Mouse (Mus musculus): ENCODE results near the gene Rad51b. TPM values are rescaled to one million over a fixed set of nuclear protein-coding genes. Genes with fewer than 3 reads are reported as not detected.
A peak's percentile ranks its signal among the peaks of the same experiment; 100 is the strongest.
"Not testable (repeated sequence)": the region's sequence is repeated elsewhere in the genome, so short reads cannot be mapped to it uniquely, and the experiment has no call there.

Rad51b gene
- polyA plus RNA-seq, 1 experiment from 2014 or later: 7.7 TPM

- H3K9ac ChIP-seq: peak overlapping the region; percentile 57; the same call in 1 of the 2 replicates
- H3K9me3 ChIP-seq: no peaks in the 10 kb centered on the region
- H3K4me1 ChIP-seq: peaks cover 13% of the 10 kb centered on the region
- no peak overlapping the region for H3K27ac ChIP-seq
- H3K36me3 ChIP-seq: 0 out of 2 replicates have a peak, but pooled peaks cover 3% of the 10 kb centered on the region
- WGBS: 16% methylated on average over 15 of the region's 15 CpGs
- H3K4me3 ChIP-seq: peak overlapping the region; percentile 61
- no peak for ATAC-seq (ENCODE audit: insufficient number of reproducible peaks, insufficient read depth, low FRiP score, low TSS enrichment)
- no peaks in the 10 kb centered on the region for H3K27me3 ChIP-seq
- peak overlapping the region; percentile 78 for H3K4me2 ChIP-seq (replicated peaks)
Observed at GRCm38 (mm10) chr12:79297884-79298636, 978 bp downstream of the Rad51b start.

DNA sequence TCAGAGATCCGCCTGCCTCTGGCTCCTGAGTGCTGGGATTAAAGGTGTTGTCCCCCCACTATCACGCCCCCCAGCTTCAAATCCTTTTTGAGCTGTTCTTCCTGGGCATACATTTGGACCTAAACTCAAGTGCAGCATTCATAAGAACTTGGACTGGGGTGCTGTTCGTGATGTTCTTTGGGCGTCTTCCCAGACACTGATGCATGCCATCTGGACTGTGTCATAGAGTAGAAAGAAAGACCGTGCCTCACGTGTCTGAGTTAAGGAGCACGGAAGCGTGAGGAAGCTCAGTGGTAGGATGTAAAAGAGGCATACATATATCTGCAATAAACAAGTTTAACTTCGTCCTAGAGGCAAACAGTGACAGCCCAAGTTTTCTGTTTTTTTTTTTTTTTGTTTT lies 4.7 kb downstream of the Rad51b start:
- Histone ChIP-seq H3K27ac (no peak overlapping the region), H3K27me3 (no peaks in the 10 kb centered on the region), H3K9ac (no peak overlapping the region), H3K36me3 (0 out of 2 replicates have a peak, but pooled peaks cover 3% of the 10 kb centered on the region), H3K4me3 (no peak overlapping the region), H3K9me3 (no peaks in the 10 kb centered on the region), H3K4me2 (replicated peaks) (no peak overlapping the region), H3K4me1 (peaks cover 5% of the 10 kb centered on the region; the same call in 1 of the 2 replicates)
- no peak for ATAC-seq (ENCODE audit: insufficient number of reproducible peaks, insufficient read depth, low FRiP score, low TSS enrichment)
- WGBS: 82% methylated on average over 9 of the region's 9 CpGs

GRCm38 (mm10) chr12:79305131-79305530 lies 8.0 kb downstream of the Rad51b start:
- Histone ChIP-seq H3K36me3 (0 out of 2 replicates have a peak, but pooled peaks cover 3% of the 10 kb centered on the region), H3K4me2 (replicated peaks) (no peak overlapping the region), H3K9ac (no peak overlapping the region), H3K27me3 (no peaks in the 10 kb centered on the region), H3K4me3 (no peak overlapping the region), H3K9me3 (no peaks in the 10 kb centered on the region), H3K4me1 (no peaks in the 10 kb centered on the region), H3K27ac (no peak overlapping the region)
- WGBS: 51% methylated on average over 1 of the region's 1 CpGs
- no peak for ATAC-seq (ENCODE audit: insufficient number of reproducible peaks, insufficient read depth, low FRiP score, low TSS enrichment)

GRCm38 (mm10) chr12:79306013-79306412 lies 8.9 kb downstream of the Rad51b start:
- Histone ChIP-seq H3K9me3 (no peaks in the 10 kb centered on the region), H3K4me3 (no peak overlapping the region), H3K36me3 (0 out of 2 replicates have a peak, but pooled peaks cover 3% of the 10 kb centered on the region), H3K27ac (no peak overlapping the region), H3K27me3 (no peaks in the 10 kb centered on the region), H3K4me2 (replicated peaks) (no peak overlapping the region), H3K9ac (no peak overlapping the region), H3K4me1 (no peaks in the 10 kb centered on the region)
- WGBS: 65% methylated on average over 4 of the region's 4 CpGs
- no peak for ATAC-seq (ENCODE audit: insufficient number of reproducible peaks, insufficient read depth, low FRiP score, low TSS enrichment)

- Histone ChIP-seq H3K9ac (no peak overlapping the region), H3K4me1 (no peaks in the 10 kb centered on the region), H3K9me3 (no peaks in the 10 kb centered on the region), H3K36me3 (no peaks in the 10 kb centered on the region), H3K27me3 (no peaks in the 10 kb centered on the region), H3K4me2 (replicated peaks) (no peak overlapping the region), H3K4me3 (no peak overlapping the region), H3K27ac (no peak overlapping the region)
- ATAC-seq (ENCODE audit: insufficient number of reproducible peaks, insufficient read depth, low FRiP score, low TSS enrichment): no peak
- WGBS: 85% methylated on average over 4 of the region's 4 CpGs
Observed at GRCm38 (mm10) chr12:79313721-79314120, 16.6 kb downstream of the Rad51b start.

GRCm38 (mm10) chr12:79317339-79317738 lies 20.3 kb downstream of the Rad51b start:
- no peak for ATAC-seq (ENCODE audit: insufficient number of reproducible peaks, insufficient read depth, low FRiP score, low TSS enrichment)
- no peaks in the 10 kb centered on the region for H3K36me3 ChIP-seq
- no peak overlapping the region for H3K4me3 ChIP-seq
- H3K27ac ChIP-seq: no peak overlapping the region
- H3K27me3 ChIP-seq: no peaks in the 10 kb centered on the region
- no peaks in the 10 kb centered on the region for H3K4me1 ChIP-seq
- 84% methylated on average over 5 of the region's 5 CpGs for WGBS
- no peak overlapping the region for H3K9ac ChIP-seq
- no peaks in the 10 kb centered on the region for H3K9me3 ChIP-seq
- H3K4me2 ChIP-seq (replicated peaks): no peak overlapping the region

GRCm38 (mm10) chr12:79320895-79321294 lies 23.8 kb downstream of the Rad51b start:
- no peaks in the 10 kb centered on the region for H3K4me1 ChIP-seq
- 80% methylated on average over 5 of the region's 5 CpGs for WGBS
- H3K36me3 ChIP-seq: no peaks in the 10 kb centered on the region
- H3K9me3 ChIP-seq: no peaks in the 10 kb centered on the region
- no peak overlapping the region for H3K9ac ChIP-seq
- no peak overlapping the region for H3K27ac ChIP-seq
- no peak overlapping the region for H3K4me2 ChIP-seq (replicated peaks)
- no peaks in the 10 kb centered on the region for H3K27me3 ChIP-seq
- no peak for ATAC-seq (ENCODE audit: insufficient number of reproducible peaks, insufficient read depth, low FRiP score, low TSS enrichment)
- H3K4me3 ChIP-seq: no peak overlapping the region

- not testable (repeated sequence) for H3K36me3 ChIP-seq; H3K27me3 ChIP-seq; H3K27ac ChIP-seq; H3K9me3 ChIP-seq; H3K4me1 ChIP-seq; H3K4me3 ChIP-seq; H3K4me2 ChIP-seq (replicated peaks); ATAC-seq (ENCODE audit: insufficient number of reproducible peaks, insufficient read depth, low FRiP score, low TSS enrichment); H3K9ac ChIP-seq
- WGBS: 80% methylated on average over 2 of the region's 2 CpGs
Observed at GRCm38 (mm10) chr12:79322539-79322938, 25.5 kb downstream of the Rad51b start.

- no peaks in the 10 kb centered on the region for H3K36me3 ChIP-seq
- H3K4me3 ChIP-seq: no peak overlapping the region
- 38% methylated on average over 2 of the region's 2 CpGs for WGBS
- H3K9me3 ChIP-seq: no peaks in the 10 kb centered on the region
- H3K27ac ChIP-seq: no peak overlapping the region
- H3K4me1 ChIP-seq: no peaks in the 10 kb centered on the region
- no peak for ATAC-seq (ENCODE audit: insufficient number of reproducible peaks, insufficient read depth, low FRiP score, low TSS enrichment)
- no peaks in the 10 kb centered on the region for H3K27me3 ChIP-seq
- no peak overlapping the region for H3K4me2 ChIP-seq (replicated peaks)
- no peak overlapping the region for H3K9ac ChIP-seq
Observed at GRCm38 (mm10) chr12:79326236-79326635, 29.2 kb downstream of the Rad51b start.

- WGBS: 69% methylated on average over 2 of the region's 2 CpGs
- H3K36me3 ChIP-seq: no peaks in the 10 kb centered on the region
- H3K4me2 ChIP-seq (replicated peaks): no peak overlapping the region
- no peak overlapping the region for H3K4me3 ChIP-seq
- ATAC-seq (ENCODE audit: insufficient number of reproducible peaks, insufficient read depth, low FRiP score, low TSS enrichment): no peak
- H3K9ac ChIP-seq: no peak overlapping the region
- H3K9me3 ChIP-seq: no peaks in the 10 kb centered on the region
- H3K27me3 ChIP-seq: no peaks in the 10 kb centered on the region
- H3K27ac ChIP-seq: no peak overlapping the region
- H3K4me1 ChIP-seq: no peaks in the 10 kb centered on the region
Observed at GRCm38 (mm10) chr12:79326745-79327144, 29.7 kb downstream of the Rad51b start.

GRCm38 (mm10) chr12:79327868-79328267 lies 30.8 kb downstream of the Rad51b start:
- H3K4me3 ChIP-seq: no peak overlapping the region
- 35% methylated on average over 2 of the region's 2 CpGs for WGBS
- no peaks in the 10 kb centered on the region for H3K27me3 ChIP-seq
- no peaks in the 10 kb centered on the region for H3K4me1 ChIP-seq
- no peaks in the 10 kb centered on the region for H3K9me3 ChIP-seq
- no peak overlapping the region for H3K27ac ChIP-seq
- no peak overlapping the region for H3K4me2 ChIP-seq (replicated peaks)
- ATAC-seq (ENCODE audit: insufficient number of reproducible peaks, insufficient read depth, low FRiP score, low TSS enrichment): no peak
- no peak overlapping the region for H3K9ac ChIP-seq
- no peaks in the 10 kb centered on the region for H3K36me3 ChIP-seq

GRCm38 (mm10) chr12:79330571-79330970 lies 33.5 kb downstream of the Rad51b start:
- no peak for ATAC-seq (ENCODE audit: insufficient number of reproducible peaks, insufficient read depth, low FRiP score, low TSS enrichment)
- H3K36me3 ChIP-seq: peaks cover 9% of the 10 kb centered on the region
- WGBS: 52% methylated on average over 2 of the region's 2 CpGs

More at GRCm38 (mm10) chr12:79330571-79330970, 33.5 kb downstream of the Rad51b start:
- H3K4me2 ChIP-seq (replicated peaks): no peak overlapping the region
- H3K9ac ChIP-seq: no peak overlapping the region
- H3K4me1 ChIP-seq: no peaks in the 10 kb centered on the region
- peaks cover 13% of the 10 kb centered on the region; the same call in 1 of the 2 replicates for H3K9me3 ChIP-seq
- no peak overlapping the region for H3K4me3 ChIP-seq
- no peak overlapping the region for H3K27ac ChIP-seq
- no peaks in the 10 kb centered on the region for H3K27me3 ChIP-seq

All from embryonic facial prominence, embryonic 12.5 days (tissue).